Mouse (Mus musculus) embryo, embryonic 11 days (tissue): ENCODE data around the gene Rpusd3.
A peak's percentile ranks its signal among the peaks of the same experiment; 100 is the strongest.

ENCODE experiments used
- DNase-seq: peaks from one replicate; pipeline ENCODE4 v3.0.0-alpha.2; 2015

The Rpusd3 gene

GRCm38 (mm10) chr6:113419199-113419587 lies at the start of gene Rpusd3:
TSS of gene Rpusd3 (minus strand) at chr6:113419340.
- peak; percentile 99 for DNase-seq

- DNase-seq, result no peak
Measured at GRCm38 (mm10) chr6:113468512-113468911, 49.4 kb upstream of the Rpusd3 start.

- no peak for DNase-seq
Measured at GRCm38 (mm10) chr6:113465602-113466001, 46.5 kb upstream of the Rpusd3 start.

GRCm38 (mm10) chr6:113464040-113464439 lies 44.9 kb upstream of the Rpusd3 start:
- no peak for DNase-seq

GRCm38 (mm10) chr6:113458635-113459034 lies 39.5 kb upstream of the Rpusd3 start:
- no peak for DNase-seq

- DNase-seq, result no peak
Measured at GRCm38 (mm10) chr6:113457952-113458534, 38.9 kb upstream of the Rpusd3 start, which contains the start of gene Il17re. TSS of gene Il17re (plus strand) at chr6:113458484.

GRCm38 (mm10) chr6:113455007-113455406 lies 35.9 kb upstream of the Rpusd3 start:
- DNase-seq, result no peak

DNA sequence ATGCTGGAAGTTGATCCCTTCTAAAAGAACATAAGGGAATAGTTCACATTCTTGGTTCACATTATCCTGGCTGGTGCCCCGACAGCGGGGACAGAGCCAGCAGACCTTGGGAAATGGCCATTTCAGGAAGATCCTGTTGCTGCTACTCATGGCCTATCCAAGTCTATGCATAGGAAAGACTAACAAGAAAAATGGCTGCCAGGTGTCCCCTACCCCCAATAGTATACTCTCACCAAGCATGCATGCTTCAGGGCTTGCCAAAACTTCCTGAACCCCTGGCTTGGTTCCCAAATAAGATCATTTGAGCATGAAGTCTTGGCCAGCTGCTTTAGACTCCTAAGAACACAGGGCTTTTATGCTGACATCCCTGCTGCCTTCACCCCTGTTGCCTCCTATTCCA lies 32.7 kb upstream of the Rpusd3 start:
- no peak for DNase-seq

DNA sequence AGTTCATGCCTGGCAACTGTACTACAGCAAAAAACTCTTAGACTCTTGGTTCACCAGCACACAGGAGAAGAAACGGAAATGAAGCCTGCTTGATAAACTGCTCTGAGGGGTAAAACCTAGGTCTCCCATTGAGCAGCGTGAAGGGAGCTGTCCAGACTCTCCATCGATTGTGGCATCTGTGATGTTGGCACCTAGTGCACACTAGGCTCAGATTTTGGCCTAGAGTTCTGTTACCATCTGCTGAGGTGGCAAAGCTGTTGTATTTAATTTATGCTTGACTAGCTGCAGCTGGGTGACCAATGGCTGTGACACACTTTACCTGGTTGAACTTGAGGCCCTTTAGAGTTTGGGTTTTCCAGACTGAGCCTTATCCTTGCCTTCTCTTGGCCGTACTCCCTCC lies 28.5 kb upstream of the Rpusd3 start:
- DNase-seq, result no peak

- no peak for DNase-seq
Measured at GRCm38 (mm10) chr6:113444207-113444965, 25.2 kb upstream of the Rpusd3 start.

- peak; percentile 16 for DNase-seq
Measured at GRCm38 (mm10) chr6:113443091-113443490, 24.0 kb upstream of the Rpusd3 start.

DNA sequence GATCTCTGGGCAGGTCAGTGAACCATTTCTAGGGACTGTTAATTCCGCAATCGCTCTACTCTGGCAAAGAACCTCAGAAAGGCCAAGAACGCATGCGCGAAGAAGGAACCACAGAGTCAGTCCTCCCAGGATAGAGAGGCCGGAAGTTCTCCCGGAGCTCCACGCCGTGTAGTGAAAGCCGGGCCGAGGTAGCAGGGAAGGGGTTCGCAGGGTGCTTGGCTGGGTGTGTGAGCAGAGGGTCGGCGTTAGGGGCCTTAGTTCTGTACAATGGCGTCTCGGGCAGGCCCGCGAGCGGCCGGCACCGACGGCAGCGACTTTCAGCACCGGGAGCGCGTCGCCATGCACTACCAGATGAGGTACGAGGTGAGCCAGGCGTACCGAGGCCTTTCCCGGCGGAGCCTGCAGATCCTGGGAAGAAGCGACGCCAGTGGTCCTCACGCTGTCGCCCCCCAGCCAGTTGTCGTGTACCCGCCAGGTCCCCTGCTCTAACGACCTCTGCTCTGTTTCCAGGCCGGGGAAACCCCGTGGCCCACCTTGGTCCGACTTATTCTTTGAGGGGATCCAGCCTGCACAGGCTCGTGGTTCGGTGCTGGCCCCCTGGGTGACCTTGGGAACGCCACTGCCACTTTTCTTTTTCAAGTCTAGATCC lies 23.4 kb upstream of the Rpusd3 start, which contains the start of gene Jagn1:
Gene Jagn1, plus strand, starts transcription at position 128 of the 649 bp plus-strand sequence.
- DNase-seq, result peak; percentile 94

DNA sequence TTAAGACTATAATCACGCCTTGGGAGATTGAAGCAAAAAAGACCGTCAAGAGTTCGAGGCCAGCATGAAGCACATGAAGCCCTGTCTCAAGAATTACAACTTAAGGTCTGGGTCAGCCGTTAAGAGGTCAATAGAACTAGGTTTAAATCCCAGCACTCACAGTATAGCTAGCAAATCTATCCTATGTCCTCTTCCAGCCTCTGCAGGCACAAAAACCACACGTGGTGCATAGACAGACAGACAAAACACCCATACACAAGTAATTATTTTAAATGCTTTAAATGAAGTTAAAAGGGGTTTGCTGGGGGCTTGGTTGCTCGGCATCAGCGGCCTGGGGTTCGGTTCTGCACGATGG lies 22.9 kb upstream of the Rpusd3 start:
- DNase-seq, result no peak

DNA sequence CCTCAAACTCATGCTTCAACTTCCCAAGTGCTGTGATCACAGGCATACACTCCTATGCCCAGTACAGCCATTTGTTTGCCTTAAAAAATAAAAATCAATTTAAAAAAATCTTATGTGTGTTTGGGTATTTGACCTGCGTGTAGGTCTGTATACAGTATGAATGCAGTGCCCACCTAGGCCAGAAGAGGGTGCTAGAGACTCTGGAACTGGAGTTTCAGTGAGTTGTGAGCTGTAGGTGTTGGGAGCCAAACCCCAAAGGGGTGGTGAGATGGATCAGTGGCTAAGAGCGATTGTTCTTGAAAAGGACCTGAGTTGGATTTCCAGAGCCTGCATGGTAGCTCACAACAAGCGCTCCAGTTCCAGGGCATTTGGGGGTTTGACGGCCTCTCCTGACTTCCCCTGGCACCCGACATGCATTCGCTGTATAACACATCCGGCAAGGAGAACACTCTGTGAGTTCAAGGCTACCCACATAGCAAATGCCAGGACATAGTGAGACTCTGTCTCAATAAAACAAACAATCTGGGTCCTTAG lies 22.1 kb upstream of the Rpusd3 start:
- DNase-seq, result peak; percentile 81

DNA sequence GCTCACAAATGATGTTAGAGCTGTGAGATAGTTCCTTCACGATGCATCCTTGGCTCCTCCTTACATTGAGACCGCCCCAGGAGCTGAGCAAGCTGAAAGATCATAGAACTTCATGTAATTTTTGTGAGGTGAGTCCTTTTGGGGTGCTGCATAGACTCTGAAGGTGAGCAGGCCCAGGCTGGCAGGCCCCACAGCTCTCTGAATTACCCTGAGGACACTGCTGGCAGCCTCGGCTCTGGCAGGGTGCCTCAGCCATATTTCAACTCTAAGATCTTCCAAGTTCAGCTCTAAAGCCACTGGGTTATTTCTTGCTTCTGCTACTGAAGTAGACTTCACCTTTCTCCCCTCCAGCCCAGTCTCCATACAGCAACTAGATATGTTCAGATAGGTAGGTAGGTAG lies 21.5 kb upstream of the Rpusd3 start:
- DNase-seq, result no peak

DNA sequence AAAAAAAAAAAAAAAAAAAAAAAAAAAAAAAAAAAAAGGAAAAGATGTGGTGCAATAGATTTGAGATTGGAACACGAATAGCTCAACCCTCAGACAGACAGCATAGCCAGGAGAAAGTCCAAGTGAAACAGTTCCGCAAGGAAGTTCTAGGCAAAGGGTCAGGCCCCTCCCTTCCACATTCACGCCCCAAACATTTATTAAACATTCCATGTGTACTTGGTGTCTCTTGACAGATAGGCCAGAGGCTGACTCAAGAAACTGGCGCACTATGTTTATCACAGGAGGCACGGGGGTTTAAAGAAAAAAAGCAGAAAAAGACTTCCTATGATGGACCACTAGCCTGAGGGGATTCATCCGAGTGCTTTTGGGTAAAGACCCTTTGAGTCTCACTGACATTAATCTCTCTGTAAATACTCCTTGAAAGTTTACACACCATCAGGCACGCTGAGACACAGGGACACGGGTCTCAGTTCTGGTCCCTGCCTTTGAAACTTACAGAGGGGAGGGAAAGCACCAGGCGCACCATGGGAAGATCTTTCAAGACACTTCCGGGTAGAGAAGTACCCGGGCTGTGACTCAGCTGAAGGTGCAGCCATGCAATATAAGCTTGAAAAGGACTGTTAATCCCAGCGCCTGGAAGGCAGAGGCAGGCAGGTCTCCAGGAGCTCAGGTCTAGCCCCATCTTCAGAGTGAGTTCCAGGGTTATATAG lies 19.7 kb upstream of the Rpusd3 start:
- no peak for DNase-seq

DNA sequence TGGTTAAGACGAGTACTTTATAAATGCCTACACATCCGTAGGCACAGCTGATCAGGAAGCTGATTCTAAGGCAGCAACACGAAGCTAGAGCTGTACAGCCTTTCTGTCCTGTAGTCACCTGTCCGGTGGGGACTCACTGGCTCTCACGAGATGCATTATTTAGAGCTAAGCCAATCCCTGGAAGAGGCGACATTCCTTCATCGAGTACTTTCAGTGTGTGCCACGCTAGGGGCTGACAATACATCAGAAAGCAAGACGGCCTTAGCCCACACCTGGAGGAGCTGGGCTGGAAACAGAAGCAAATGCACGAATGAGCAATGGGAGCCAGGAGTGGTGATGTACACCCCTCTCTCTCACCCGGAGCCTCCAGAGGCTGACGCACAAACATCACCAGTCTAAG lies 18.0 kb upstream of the Rpusd3 start:
- DNase-seq, result no peak

GRCm38 (mm10) chr6:113435664-113436205 lies 16.6 kb upstream of the Rpusd3 start, which contains the start of gene Cidec:
TSS of gene Cidec (minus strand) at chr6:113435760.
- DNase-seq, result no peak

- no peak for DNase-seq
Measured at GRCm38 (mm10) chr6:113434691-113435090, 15.6 kb upstream of the Rpusd3 start.

DNA sequence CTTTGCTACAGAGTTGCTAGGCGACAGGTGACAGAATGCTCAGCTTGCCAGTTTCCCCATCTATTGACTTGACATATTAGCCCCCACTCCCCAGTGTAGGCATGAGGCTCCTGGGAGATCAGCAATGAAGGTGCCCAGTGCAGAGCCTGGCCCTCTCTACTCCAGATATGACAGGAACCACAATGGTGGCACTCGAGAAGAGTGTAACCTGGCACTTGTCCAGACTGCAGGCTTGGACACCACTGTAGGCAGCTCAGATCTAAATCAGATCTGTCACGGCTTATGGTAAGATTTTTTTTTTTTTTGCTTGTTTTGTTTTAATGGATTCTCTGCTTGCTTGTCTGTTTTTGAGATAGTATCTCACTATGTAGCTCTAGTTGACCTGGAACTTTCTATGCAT lies 14.5 kb upstream of the Rpusd3 start:
- no peak for DNase-seq

DNA sequence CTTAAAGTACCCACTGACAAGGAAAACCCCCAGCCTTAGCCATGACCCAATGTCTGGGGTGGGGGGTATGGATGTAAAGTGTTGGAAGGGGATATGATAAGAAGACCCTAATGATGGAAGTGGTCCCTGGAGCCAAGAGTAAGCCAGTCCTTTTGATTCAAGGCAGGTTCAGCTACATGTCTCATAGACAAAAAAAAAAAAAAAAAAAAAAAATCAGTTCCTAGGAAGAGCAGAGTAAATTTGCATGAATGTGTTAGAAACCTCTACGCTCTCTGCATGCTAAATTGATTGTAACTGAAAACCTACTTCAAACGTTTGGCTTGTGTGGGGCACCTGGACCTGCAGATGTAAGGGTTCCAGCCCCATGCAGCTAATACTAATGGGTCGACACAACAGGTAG lies 12.7 kb upstream of the Rpusd3 start:
- no peak for DNase-seq

GRCm38 (mm10) chr6:113430846-113431245 lies 11.7 kb upstream of the Rpusd3 start:
- DNase-seq, result no peak

GRCm38 (mm10) chr6:113429965-113430364 lies 10.8 kb upstream of the Rpusd3 start:
- no peak for DNase-seq
